Mouse (Mus musculus) layer of hippocampus, adult 11-12 months (tissue): Measurements from ENCODE around the gene Haao.

Experiments
- DNase-seq: peaks from one replicate; pipeline ENCODE4 v3.0.0; 2022; ENCODE audit warnings: low spot score

The Haao gene

GRCm38 (mm10) chr17:83847815-83848214 lies at the start of gene Haao:
Gene Haao, minus strand, starts transcription at chr17:83847963.
- no peak for DNase-seq

GRCm38 (mm10) chr17:83897361-83897799 lies 49.6 kb upstream of the Haao start:
- DNase-seq: no peak

DNA sequence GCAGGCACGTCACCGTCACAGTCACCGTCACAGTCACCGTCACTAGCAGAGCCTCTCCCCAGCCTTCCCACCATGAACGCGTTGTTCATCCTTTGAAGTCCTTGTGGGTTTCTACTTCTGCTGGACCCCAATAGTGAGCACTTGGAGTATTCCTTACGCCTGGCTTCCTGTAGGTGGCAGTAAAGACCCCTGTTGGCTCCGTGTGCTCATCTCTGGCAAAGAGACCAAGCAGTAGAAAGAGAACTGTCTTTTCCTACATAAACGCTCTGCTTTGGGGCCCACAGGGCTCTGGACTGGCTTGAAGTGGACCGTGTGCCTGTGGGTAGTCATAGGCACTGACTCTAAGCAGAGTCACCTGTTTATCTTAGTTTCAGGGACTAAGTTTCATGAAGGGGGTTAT lies 49.0 kb upstream of the Haao start:
- peak; percentile 43 for DNase-seq

DNA sequence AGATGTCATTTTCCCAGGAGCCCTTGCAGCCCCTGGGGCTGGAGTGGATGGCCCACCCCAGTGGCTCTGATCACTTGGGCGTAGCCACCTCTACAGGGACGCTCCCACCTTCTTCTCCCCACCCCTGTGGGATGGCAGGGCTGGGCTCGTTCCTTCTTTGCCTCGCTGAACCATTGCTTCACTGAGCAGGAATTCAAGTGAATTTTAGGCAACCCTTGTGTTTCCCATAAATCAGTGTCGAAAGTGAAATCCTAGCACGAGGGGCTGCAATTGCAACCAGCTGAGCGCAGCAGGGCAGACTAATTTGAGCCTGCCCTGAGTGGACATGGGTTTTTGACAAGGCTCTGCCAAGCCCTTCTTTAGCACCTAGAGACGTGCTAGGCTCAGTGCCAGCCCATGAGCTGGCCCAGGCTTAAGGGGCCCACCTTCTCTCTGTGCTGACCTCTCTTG lies 47.6 kb upstream of the Haao start:
- no peak for DNase-seq

DNA sequence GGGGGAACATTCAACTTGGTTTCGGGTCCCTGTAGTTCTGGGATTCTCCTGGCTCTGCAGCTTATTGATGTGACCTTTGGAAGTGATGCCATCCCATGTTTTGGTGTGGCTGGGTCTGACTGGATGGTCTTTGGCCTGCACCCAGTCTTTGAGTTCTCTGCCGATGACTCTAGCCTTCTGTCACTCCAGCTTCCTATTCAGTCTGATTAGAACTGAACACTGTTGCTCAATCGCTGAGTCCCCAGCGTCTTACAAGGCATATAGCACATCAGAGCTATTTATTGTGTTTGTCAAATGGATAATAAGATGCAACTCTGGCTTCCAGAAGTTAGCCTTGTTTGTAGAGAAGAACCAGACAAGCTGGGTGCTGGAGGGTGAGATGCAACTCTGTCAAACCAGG lies 45.4 kb upstream of the Haao start:
- no peak for DNase-seq

- no peak for DNase-seq
Observed at GRCm38 (mm10) chr17:83891864-83892263, 44.1 kb upstream of the Haao start.

DNA sequence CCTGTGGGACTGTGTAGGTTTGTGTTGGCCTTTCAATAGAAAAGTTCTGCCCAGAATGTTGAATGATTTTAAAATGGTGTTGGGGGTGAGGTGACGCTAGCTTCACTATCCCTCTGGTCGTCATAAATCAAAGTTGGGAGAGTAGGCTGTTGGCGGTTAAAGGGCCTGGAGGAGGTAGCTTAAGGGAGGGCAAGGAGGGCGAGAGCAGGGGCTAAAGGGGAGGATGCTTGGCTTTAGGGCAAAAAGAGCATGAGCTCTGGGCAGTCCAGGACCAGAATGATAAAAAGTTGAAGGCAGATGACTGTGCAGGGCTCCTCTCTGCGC lies 42.6 kb upstream of the Haao start:
- no peak for DNase-seq

DNA sequence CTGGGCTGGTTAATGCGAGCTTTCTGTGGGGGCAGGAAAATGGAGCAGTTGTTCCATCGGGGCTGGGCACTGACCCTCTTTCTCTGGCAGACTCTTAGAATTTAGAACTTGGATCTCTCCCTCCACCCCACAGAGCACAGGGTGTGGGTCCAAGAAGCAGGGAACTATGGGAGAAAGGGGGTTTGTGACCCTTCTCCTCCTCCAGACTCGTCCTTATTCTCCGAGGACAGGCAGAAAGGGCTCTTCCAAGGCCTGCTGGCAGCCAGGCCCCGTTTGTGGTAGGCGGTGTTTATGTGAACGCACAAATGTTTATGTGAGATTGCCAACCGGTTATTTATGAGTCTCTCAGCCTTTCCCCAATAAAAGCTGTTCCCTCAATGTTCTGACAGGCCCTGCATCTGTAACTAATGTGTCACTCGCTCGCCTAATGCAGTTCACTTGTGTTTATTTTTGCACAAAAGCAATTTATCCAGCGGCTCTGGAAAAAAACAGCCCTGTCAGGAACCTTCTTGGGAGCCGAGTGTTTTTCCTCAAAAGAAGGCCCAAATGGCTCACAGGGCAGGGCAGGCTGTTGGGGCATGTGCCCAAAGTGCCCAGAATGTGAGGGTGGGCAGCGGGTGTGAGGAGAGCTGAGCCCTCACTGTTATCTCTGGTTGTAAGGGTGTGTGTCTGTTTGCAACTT lies 42.1 kb upstream of the Haao start:
- DNase-seq: peak; percentile 61

DNA sequence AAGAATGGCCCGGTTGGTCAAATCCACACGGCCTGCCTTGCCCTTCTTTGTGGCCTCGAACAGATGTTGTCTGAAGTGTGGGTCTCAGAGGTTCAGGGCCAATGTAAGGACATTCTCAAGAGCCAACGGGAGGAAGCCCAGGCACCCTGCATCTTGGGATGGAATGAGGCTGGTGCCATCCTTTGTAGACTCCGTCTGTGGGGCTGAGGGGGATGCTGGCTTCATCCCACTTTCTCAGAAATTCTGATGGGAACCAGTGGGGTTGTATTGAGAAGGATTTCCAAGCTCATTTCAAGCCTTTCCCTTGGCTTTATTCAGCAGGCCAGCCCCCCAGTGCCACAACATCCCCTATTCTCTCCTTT lies 41.5 kb upstream of the Haao start:
- DNase-seq: no peak

- no peak for DNase-seq
Observed at GRCm38 (mm10) chr17:83887241-83887640, 39.5 kb upstream of the Haao start.

DNA sequence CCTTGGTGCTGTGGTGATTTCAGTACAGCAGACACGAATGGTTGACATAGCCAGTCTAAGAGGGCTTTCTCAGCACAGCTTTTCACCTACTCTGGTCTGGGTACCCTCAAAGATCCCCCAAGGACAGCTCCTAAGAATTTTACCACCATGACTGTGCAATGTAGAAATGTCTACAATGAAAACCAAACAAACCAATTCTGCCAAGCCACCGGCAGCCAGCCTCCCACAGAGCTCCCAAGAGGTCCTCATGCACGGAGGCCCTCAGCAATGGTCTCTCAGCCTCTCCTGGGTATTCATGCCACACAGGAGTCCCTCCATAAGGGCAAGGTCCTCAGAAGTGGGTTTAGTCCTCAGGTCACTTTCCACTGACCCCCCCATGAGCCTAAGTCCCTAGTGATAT lies 38.6 kb upstream of the Haao start:
- DNase-seq: no peak

- no peak for DNase-seq
Observed at GRCm38 (mm10) chr17:83885750-83886149, 38.0 kb upstream of the Haao start.

- DNase-seq: no peak
Observed at GRCm38 (mm10) chr17:83885021-83885582, 37.3 kb upstream of the Haao start.

DNA sequence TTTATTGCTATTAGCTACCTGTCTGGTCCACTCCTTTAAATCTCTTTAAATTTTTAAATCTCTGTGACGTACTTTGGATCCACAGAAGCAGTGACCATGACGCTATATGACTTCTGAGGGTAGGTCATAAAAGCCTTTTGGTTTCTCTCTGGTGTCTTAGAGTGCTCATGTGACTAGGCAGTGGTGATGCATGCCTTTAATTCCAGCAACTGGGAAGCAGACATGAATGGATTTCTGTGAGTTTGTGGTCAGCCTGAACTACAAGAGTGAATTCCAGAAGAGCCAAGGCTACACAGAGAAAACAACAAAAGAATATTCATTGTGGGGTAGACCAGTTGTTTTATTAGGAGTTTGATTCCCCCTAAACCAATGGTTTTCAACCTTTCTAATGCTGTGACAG lies 35.0 kb upstream of the Haao start:
- no peak for DNase-seq

DNA sequence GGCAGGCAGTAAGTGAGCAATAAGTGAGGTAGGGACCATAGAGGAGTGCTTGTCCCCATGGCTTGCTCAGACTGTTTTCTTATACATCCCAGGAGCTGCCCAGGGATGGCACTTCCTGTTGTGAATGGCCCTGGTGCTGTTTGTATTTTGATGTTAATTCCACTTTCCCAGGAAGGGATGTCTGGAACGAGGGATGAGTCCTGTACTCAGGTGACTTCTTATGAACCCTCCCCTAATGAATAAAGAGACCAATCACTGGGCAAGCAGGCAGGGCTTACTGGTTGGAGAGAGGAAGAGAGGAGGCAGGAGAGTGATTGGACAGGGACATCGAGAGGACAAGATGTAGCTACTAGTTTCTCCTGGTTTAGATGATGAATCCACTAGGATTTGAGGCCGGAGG lies 33.3 kb upstream of the Haao start:
- no peak for DNase-seq

GRCm38 (mm10) chr17:83880174-83880710 lies 32.5 kb upstream of the Haao start:
- DNase-seq: no peak

DNA sequence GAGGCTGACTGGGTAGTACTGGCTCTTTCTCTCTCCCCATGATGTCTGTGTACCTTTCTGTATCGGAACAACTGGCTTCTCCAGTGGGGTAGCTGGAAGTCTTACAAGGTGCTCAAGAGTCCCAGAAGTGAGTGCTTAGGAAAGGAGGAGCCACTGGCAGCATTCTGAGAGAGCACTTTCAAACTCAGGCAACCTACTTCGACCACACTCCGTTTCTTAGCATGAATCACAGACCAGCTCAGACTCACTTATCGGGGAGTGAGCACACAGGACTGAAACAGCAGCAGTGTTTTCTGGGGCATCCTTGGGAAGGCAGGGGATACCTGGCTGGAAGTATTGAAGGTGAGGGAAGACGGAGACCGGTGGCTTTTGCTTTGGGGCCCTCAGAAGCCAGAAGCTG lies 31.9 kb upstream of the Haao start:
- DNase-seq: no peak

DNA sequence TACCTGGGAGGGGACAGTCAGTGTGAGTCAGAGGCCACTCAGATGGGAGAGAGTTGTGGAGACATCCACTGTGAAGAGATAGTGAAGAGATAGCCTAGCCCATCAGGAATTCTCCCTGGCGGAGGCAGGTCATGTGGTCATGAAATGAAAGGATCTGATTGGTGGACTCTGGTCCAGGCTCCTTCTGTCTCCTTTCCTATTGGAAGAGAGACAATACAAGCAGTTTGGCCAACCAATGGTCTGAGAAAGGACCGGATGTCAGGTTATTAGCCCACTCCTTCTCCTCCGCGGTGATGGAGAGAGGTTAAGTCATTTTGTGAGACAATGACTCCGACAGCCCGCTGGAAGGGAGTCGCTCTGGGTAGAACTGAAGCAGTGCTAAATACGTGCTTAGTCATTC lies 26.8 kb upstream of the Haao start:
- DNase-seq: no peak

- DNase-seq: no peak
Observed at GRCm38 (mm10) chr17:83873363-83874141, 25.8 kb upstream of the Haao start.

- DNase-seq: peak; percentile 86
Observed at GRCm38 (mm10) chr17:83872806-83873348, 25.1 kb upstream of the Haao start.

DNA sequence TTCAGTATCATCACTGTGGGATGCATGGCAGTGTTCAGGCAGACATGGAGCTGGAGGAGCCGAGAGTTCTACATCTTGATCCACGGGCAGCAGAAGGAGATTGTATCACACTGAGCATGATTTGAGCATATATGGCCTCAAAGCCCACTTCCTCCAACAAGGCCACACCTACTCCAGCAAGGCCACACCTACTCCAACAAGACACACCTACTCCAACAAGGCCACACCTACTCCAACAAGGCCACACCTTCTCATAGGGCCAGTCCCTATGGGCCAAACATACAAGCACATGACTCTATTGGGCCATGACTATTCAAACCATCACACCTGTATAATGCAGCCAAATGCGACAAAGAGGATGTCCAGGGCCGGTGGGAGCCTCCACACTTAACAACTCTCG lies 23.6 kb upstream of the Haao start:
- DNase-seq: no peak

DNA sequence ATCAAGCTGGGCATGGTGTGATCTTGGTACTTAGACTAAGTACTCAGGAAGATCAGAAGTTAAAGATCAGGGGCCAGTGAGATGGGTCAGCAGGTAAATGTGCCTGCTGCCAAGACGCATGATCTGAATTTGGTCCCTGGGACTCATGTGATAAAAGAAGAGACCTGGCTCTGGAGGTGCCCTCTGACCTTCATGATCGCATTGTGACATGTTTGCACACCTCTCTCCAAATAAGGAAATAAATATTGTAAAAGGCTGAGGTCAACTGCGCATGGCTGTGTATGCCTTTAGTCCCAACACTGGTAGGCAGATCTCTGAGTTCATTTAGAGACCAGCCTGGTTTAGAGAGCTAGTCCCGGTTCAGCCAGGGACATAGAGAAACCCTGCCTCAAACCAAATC lies 22.6 kb upstream of the Haao start:
- DNase-seq: no peak

GRCm38 (mm10) chr17:83866582-83866981 lies 18.8 kb upstream of the Haao start:
- no peak for DNase-seq
